In genomic region chr10:37310266-37310945, GRCm38 (mm10) we compare ENCODE assay signal across 22 mouse cellular contexts.
DNase-seq lines count a peak whose midpoint lies in the region; ATAC-seq and TF ChIP-seq lines count a peak whose summit lies in the region.
"Had no signal": no experiment of that assay in that cellular context is flagged by ENCODE, and none has a peak within 500 bp of the region (broad histone marks: within the 10 kb centered on the region; RNA-seq: fewer than 3 reads in every experiment).

No protein-coding gene starts in this region.

- no peak overlapping the region for H3K9ac ChIP-seq in heart, adult 2 months (ENCODE audit: low read depth, low read length)
- no peak overlapping the region for H3K9ac ChIP-seq in lung, postnatal 0 days (replicated peaks; ENCODE audit: low read depth)
- H3K9ac ChIP-seq: forebrain, embryonic 13.5 days; forebrain, postnatal 0 days; heart, embryonic 13.5 days; hindbrain, embryonic 13.5 days; intestine, embryonic 15.5 days; kidney, embryonic 15.5 days had no signal

- peak overlapping the region; percentile 35; the same call in 1 of the 2 replicates for H3K27ac ChIP-seq in gastrocnemius, adult 2 months
- peak overlapping the region; percentile 31 for H3K27ac ChIP-seq in heart, adult 2 months
- no peak overlapping the region for H3K27ac ChIP-seq in lung, postnatal 0 days (ENCODE audit: low read length)
- H3K27ac ChIP-seq: embryonic facial prominence, embryonic 10.5 days; forebrain, embryonic 13.5 days; heart, embryonic 13.5 days; hindbrain, embryonic 13.5 days; hindbrain, postnatal 0 days; intestine, embryonic 15.5 days; kidney, embryonic 15.5 days had no signal

- TF ChIP-seq POLR2A in heart, adult 2 months (IDR thresholded peaks at IDR 0.05; ENCODE audit: insufficient read depth, low read depth, low read length): no peak

- no peak for ATAC-seq in lung, postnatal 0 days
- ATAC-seq: CD4-positive, CD25-positive, alpha-beta regulatory T cell, adult 4 months; forebrain, embryonic 13.5 days; forebrain, postnatal 0 days; hindbrain, postnatal 0 days; intestine, embryonic 15.5 days had no signal

- no peak overlapping the region for H3K4me3 ChIP-seq in gastrocnemius, adult 2 months
- H3K4me3 ChIP-seq in heart, adult 2 months: no peak overlapping the region
- no peak overlapping the region for H3K4me3 ChIP-seq in lung, postnatal 0 days (ENCODE audit: low read depth, low read length)
- H3K4me3 ChIP-seq: embryonic facial prominence, embryonic 10.5 days; forebrain, embryonic 13.5 days; heart, embryonic 13.5 days; hindbrain, embryonic 13.5 days; intestine, embryonic 15.5 days; kidney, embryonic 15.5 days had no signal

- H3K4me1 ChIP-seq in heart, adult 2 months (ENCODE audit: control insufficient read depth, insufficient read depth, low read length): peaks cover 3% of the 10 kb centered on the region
- H3K4me1 ChIP-seq in lung, postnatal 0 days (ENCODE audit: insufficient read depth, low read depth, low read length): no peaks in the 10 kb centered on the region
- H3K4me1 ChIP-seq: heart, embryonic 13.5 days; intestine, embryonic 15.5 days; kidney, embryonic 15.5 days had no signal

- H3K4me2 ChIP-seq in lung, postnatal 0 days (replicated peaks; ENCODE audit: low read depth, low read length): no peak overlapping the region
- H3K4me2 ChIP-seq: forebrain, embryonic 13.5 days; heart, embryonic 13.5 days; hindbrain, embryonic 13.5 days; intestine, embryonic 15.5 days; kidney, embryonic 15.5 days had no signal

- no peaks in the 10 kb centered on the region for H3K9me3 ChIP-seq in lung, postnatal 0 days (ENCODE audit: low read length)
- H3K9me3 ChIP-seq: embryonic facial prominence, embryonic 10.5 days; forebrain, embryonic 13.5 days; G1E; heart, embryonic 13.5 days; hindbrain, embryonic 13.5 days; intestine, embryonic 15.5 days; kidney, embryonic 15.5 days had no signal

- 46% methylated on average over 2 of the region's 2 CpGs for WGBS in heart, adult 2 months
- 82% methylated on average over 2 of the region's 2 CpGs for WGBS in lung, postnatal 0 days

- H3K36me3 ChIP-seq in heart, adult 2 months (ENCODE audit: control insufficient read depth, insufficient read depth, low read length): no peaks in the 10 kb centered on the region
- no peaks in the 10 kb centered on the region for H3K36me3 ChIP-seq in lung, postnatal 0 days (ENCODE audit: insufficient read depth, low read length)
- H3K36me3 ChIP-seq: embryonic facial prominence, embryonic 10.5 days; G1E; heart, embryonic 13.5 days; hindbrain, embryonic 13.5 days; intestine, embryonic 15.5 days; kidney, embryonic 15.5 days had no signal

- no peaks in the 10 kb centered on the region for H3K27me3 ChIP-seq in heart, adult 2 months (ENCODE audit: control insufficient read depth, insufficient read depth, low read length)
- no peaks in the 10 kb centered on the region for H3K27me3 ChIP-seq in lung, postnatal 0 days (replicated peaks; ENCODE audit: insufficient read depth, low read length)
- H3K27me3 ChIP-seq: forebrain, embryonic 13.5 days; heart, embryonic 13.5 days; hindbrain, embryonic 13.5 days; intestine, embryonic 15.5 days; kidney, embryonic 15.5 days had no signal

- no peak for TF ChIP-seq EP300 in heart, adult 2 months (IDR thresholded peaks at IDR 0.05; ENCODE audit: insufficient read depth, low read depth, low read length)
- TF ChIP-seq EP300 in lung, postnatal 0 days (IDR thresholded peaks at IDR 0.05): no peak

- no peaks in the 10 kb centered on the region for H3K79me2 ChIP-seq in heart, adult 2 months (replicated peaks; ENCODE audit: control insufficient read depth, insufficient read depth, low read length)

- intact Hi-C loops in gastrocnemius, adult 2 months (cut with DNase I): no loop called here
- intact Hi-C loops in gastrocnemius, postnatal 14 days (cut with DNase I; ENCODE audit: low total_unique reads): no loop called here
- intact Hi-C loops in heart, adult 2 months (cut with DNase I): no loop called here
- intact Hi-C loops in heart, postnatal 10 days (cut with DNase I): no loop called here

- DNase-seq in gastrocnemius, adult 2 months: peak; percentile 29
- no peak for DNase-seq in gastrocnemius, postnatal 14 days
- DNase-seq in heart, adult 2 months: peak; percentile 44 to 46
- no peak for DNase-seq in heart, postnatal 10 days
- peak; percentile 18 for DNase-seq in lung, postnatal 25 days (ENCODE audit: low spot score)
- DNase-seq in lung, postnatal 0 days (ENCODE audit: low spot score): no peak
- DNase-seq in kidney, postnatal 4 days: no peak
- DNase-seq: adrenal gland, postnatal 36 days; B cell, adult 2 months; cerebellum, adult 2 months; cerebellum, postnatal 10 days; forebrain, postnatal 0 days; kidney, adult 2 months had no signal

- no peak for TF ChIP-seq CTCF in gastrocnemius, adult 2 months (IDR thresholded peaks at IDR 0.05)
- no peak for TF ChIP-seq CTCF in heart, adult 2 months (IDR thresholded peaks at IDR 0.05)
- TF ChIP-seq CTCF in lung, postnatal 0 days (IDR thresholded peaks at IDR 0.05): no peak

Comparison
In these comparisons a context has a peak if more than half of its experiments do, and no peak if none do; other contexts are left out.
1. DNase-seq: peak in gastrocnemius, adult 2 months (single experiment), heart, adult 2 months (2 of 2) and lung, postnatal 25 days (single experiment); none in gastrocnemius, postnatal 14 days (single experiment), heart, postnatal 10 days (0 of 2), lung, postnatal 0 days (single experiment) and kidney, postnatal 4 days (0 of 2).